Mouse (Mus musculus) lung, postnatal 0 days (tissue): ENCODE data around the gene Efcab12. TPM values are rescaled to one million over a fixed set of nuclear protein-coding genes. Genes with fewer than 3 reads are reported as not detected.

Experiments used
- ATAC-seq: fragments of 200-750 bp; cut with Nextera tagmentation; 2 replicates; pipeline ENCODE4 v1.8.0; 2017; ENCODE audit warnings: moderate library complexity
- DNase-seq: peaks from one replicate; pipeline ENCODE4 v3.0.0-alpha.2; 2016; ENCODE audit warnings: low spot score
- H3K27ac ChIP-seq: fragments of 300-500 bp; sonication (generic); 2 replicates; pipeline ENCODE4 v1.5.1; 2014; ENCODE audit warnings: antibody characterized with exemption, mild to moderate bottlenecking, low read length, mixed read lengths
- H3K27me3 ChIP-seq: fragments of 300-500 bp; sonication (generic); replicated peaks from 2 replicates; pipeline ENCODE4 v1.6.1; 2014; ENCODE audit warnings: low read length, mixed read lengths; ENCODE audit not compliant: insufficient read depth
- H3K36me3 ChIP-seq: fragments of 300-500 bp; sonication (generic); 2 replicates; pipeline ENCODE4 v1.6.1; 2014; ENCODE audit warnings: low read length, mixed read lengths; ENCODE audit not compliant: insufficient read depth
- H3K4me1 ChIP-seq: fragments of 300-500 bp; sonication (generic); 2 replicates; pipeline ENCODE4 v1.6.1; 2014; ENCODE audit warnings: antibody characterized with exemption, low read depth, low read length, mixed read lengths; ENCODE audit not compliant: insufficient read depth
- H3K4me2 ChIP-seq: fragments of 300-500 bp; sonication (generic); replicated peaks from 2 replicates; pipeline ENCODE4 v1.6.1; 2014; ENCODE audit warnings: low read depth, mild to moderate bottlenecking, low read length, moderate library complexity, mixed read lengths
- H3K4me3 ChIP-seq: fragments of 300-500 bp; sonication (generic); 2 replicates; pipeline ENCODE4 v1.5.1; 2014; ENCODE audit warnings: low read depth, low read length
- H3K9ac ChIP-seq: fragments of 300-500 bp; sonication (generic); replicated peaks from 2 replicates; pipeline ENCODE4 v1.6.1; 2014; ENCODE audit warnings: low read depth, mild to moderate bottlenecking
- H3K9me3 ChIP-seq: fragments of 300-500 bp; sonication (generic); 2 replicates; pipeline ENCODE4 v1.6.1; 2016; ENCODE audit warnings: low read length, mixed read lengths
- CTCF ChIP-seq: IDR thresholded peaks from 2 replicates; pipeline ENCODE4 v1.5.1; 2016; ENCODE audit warnings: antibody characterized with exemption, mild to moderate bottlenecking
- EP300 ChIP-seq: IDR thresholded peaks from 2 replicates; pipeline ENCODE4 v1.6.1; 2016; ENCODE audit warnings: antibody characterized with exemption, mild to moderate bottlenecking, control low read depth
- WGBS: fragments of 180-500 bp; shearing (Covaris S2); extraction: QIAGEN DNeasy Blood & Tissue Kit; methylation state at CpG from one replicate; pipeline ENCODE4 v1.1.7; 2014; 5-methylcytosine and 5-hydroxymethylcytosine counted together
- polyA plus RNA-seq: library from polyadenylated mRNA; unstranded; fragments of >200 nt; fragmentation: Nextera tagmentation; extraction: Ambion mirVana; gene quantifications from 2 replicates; pipeline ENCODE4 v1.2.1, GENCODE M21; 2015

The Efcab12 gene
- polyA plus RNA-seq, 1 experiment from 2014 or later = 1.5 TPM

DNA sequence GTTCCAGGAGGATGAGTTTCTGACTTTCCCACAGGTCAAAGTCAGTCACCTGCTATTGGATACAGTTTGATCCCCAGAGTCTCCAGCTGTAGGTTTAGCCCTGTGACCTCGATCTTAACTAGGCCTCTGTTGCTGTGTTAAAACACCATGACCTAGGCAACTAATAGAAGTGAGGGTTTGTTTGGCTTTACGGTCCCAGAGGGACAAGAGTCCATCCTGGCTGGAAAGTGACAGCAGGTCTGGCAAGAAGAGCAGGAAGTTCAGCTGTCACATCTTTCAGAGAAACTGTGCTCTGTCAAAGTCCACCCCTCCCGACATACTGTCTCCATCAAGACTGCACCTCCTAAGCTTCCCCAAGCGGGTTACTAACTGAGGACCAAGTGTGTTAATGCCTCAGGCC, 67.4 kb downstream of the Efcab12 start:
- H3K4me3 ChIP-seq = no peak overlapping the region
- no peak overlapping the region for H3K4me2 ChIP-seq
- 55% methylated on average over 4 of the region's 4 CpGs for WGBS
- H3K9me3 ChIP-seq = no peaks in the 10 kb centered on the region
- no peak overlapping the region for H3K9ac ChIP-seq
- no peak overlapping the region for H3K27ac ChIP-seq
- H3K36me3 ChIP-seq = no peaks in the 10 kb centered on the region
- TF ChIP-seq CTCF = no peak
- TF ChIP-seq EP300 = no peak
- no peak for DNase-seq
- ATAC-seq = no peak
- peaks cover 2% of the 10 kb centered on the region; the same call in 1 of the 2 replicates for H3K4me1 ChIP-seq
- H3K27me3 ChIP-seq = no peaks in the 10 kb centered on the region

DNA sequence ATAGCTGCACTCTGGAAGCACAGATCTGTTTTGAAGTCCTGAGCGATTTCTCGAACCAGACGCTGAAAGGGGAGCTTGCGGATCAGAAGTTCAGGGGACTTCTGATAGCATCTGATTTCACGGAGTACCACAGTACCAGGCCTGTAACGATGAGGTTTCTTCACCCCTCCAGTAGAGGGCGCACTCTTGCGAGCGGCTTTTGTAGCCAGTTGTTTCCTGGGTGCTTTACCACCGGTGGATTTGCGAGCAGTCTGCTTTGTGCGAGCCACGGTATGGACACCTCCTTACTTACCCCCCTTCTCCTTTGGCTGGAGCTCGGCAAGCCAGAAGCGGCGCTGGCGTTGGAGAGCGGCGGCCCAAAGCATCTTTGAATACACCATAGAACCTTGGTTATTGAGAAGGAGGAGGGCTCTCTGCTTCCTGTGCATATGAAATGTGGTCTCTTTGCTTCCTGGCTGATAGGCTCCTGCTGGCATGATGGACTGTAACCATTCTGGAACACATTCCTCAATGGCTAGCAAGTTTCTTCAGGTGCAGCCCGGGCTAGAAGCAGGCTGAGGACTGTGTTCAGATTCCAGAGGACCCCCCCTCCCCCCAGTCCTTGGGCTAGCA, 68.0 kb downstream of the Efcab12 start:
- H3K4me3 ChIP-seq = no peak overlapping the region
- WGBS = 80% methylated on average over 20 of the region's 20 CpGs
- no peak for DNase-seq
- TF ChIP-seq CTCF (peak; percentile 38), EP300 (no peak)
- H3K4me1 ChIP-seq = no peaks in the 10 kb centered on the region; the same call in 1 of the 2 replicates
- no peak overlapping the region for H3K9ac ChIP-seq
- H3K27ac ChIP-seq = no peak overlapping the region
- no peak for ATAC-seq
- no peaks in the 10 kb centered on the region for H3K27me3 ChIP-seq
- H3K4me2 ChIP-seq = no peak overlapping the region
- H3K36me3 ChIP-seq = no peaks in the 10 kb centered on the region
- H3K9me3 ChIP-seq = no peaks in the 10 kb centered on the region

DNA sequence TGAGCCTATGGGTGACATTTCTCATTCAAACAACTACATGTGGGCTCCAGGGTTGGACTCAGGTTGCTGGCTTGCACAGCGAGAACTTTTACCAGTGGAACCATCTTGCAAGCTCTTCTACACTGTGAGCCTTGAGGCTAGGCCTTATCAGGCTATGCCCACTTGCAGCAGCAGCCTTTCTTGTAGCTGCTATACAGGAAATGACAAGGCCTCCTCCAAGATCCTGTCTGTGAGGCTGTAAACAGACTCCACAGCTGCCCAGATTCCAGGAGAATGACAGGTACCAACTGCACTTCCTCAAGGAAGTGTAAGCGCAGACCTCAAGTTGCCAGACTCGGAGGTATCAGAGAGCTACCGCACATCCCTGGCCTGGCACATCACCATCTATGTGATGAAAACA, 70.0 kb downstream of the Efcab12 start:
- H3K4me2 ChIP-seq = no peak overlapping the region
- H3K36me3 ChIP-seq = no peaks in the 10 kb centered on the region
- no peaks in the 10 kb centered on the region for H3K27me3 ChIP-seq
- DNase-seq (peak; percentile 49), ATAC-seq (peak; percentile 46)
- H3K9me3 ChIP-seq = no peaks in the 10 kb centered on the region
- peaks cover 5% of the 10 kb centered on the region; the same call in 1 of the 2 replicates for H3K4me1 ChIP-seq
- 61% methylated on average over 4 of the region's 4 CpGs for WGBS
- no peak overlapping the region for H3K9ac ChIP-seq
- TF ChIP-seq EP300 (peak; percentile 75), CTCF (no peak)
- no peak overlapping the region for H3K4me3 ChIP-seq
- 0 out of 2 replicates have a peak overlapping the region, but pooled peaks have one; percentile 40 for H3K27ac ChIP-seq

DNA sequence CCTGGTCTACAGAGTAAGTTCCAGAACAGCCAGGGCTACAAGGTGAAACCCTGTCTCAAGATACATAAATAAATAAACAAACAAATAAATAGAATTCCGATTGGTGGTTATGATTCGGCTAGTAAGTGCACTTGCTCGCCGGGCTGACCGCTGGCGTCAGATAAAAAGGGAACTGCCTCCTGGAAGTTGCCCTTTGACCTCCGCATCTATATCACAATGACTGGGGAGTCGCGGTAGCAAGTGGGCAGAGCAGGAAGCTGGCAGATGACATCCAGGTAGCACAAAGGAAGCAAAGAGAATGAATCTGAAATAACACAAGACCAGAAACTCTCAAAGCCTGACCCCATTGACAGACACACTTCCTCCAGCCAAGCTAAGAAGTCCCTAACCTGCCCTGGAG, 70.9 kb downstream of the Efcab12 start:
- Histone ChIP-seq H3K27ac (peak overlapping the region; percentile 38), H3K27me3 (no peaks in the 10 kb centered on the region), H3K4me1 (peaks cover 10% of the 10 kb centered on the region; the same call in 1 of the 2 replicates), H3K4me2 (no peak overlapping the region), H3K9me3 (no peaks in the 10 kb centered on the region), H3K36me3 (no peaks in the 10 kb centered on the region), H3K4me3 (no peak overlapping the region), H3K9ac (no peak overlapping the region)
- DNase-seq = no peak
- 49% methylated on average over 9 of the region's 9 CpGs for WGBS
- no peak for ATAC-seq
- TF ChIP-seq EP300 = no peak
- no peak for TF ChIP-seq CTCF

DNA sequence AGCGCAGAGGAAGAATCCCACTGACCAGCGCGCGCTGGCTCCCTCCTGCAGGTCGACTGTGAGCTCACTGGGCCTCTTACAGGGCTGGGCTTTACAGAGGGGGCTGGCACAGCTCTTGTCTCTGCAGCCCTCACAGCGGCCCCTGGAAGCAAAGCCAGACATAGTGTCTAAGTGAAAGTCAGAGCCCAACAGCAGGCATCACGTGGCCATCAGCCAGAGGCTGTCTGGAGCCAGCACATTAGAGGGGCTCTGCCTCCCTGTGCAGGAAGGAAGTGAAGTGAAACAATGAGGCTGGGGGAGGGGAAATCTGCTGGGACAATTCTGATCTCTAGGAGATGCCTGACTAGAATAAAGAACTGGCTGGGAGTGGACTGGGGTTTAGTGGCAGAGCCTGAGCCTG, 74.0 kb downstream of the Efcab12 start:
- 13% methylated on average over 7 of the region's 7 CpGs for WGBS
- Histone ChIP-seq H3K36me3 (no peaks in the 10 kb centered on the region), H3K9ac (no peak overlapping the region), H3K4me1 (peaks cover 12% of the 10 kb centered on the region; the same call in 1 of the 2 replicates), H3K9me3 (no peaks in the 10 kb centered on the region), H3K4me3 (no peak overlapping the region), H3K27ac (peak overlapping the region; percentile 77), H3K4me2 (peak overlapping the region; percentile 20; the same call in 1 of the 2 replicates), H3K27me3 (no peaks in the 10 kb centered on the region)
- DNase-seq (peak; percentile 86), ATAC-seq (peak; percentile 91)
- TF ChIP-seq EP300 (peak; percentile 68), CTCF (peak; percentile 39)

DNA sequence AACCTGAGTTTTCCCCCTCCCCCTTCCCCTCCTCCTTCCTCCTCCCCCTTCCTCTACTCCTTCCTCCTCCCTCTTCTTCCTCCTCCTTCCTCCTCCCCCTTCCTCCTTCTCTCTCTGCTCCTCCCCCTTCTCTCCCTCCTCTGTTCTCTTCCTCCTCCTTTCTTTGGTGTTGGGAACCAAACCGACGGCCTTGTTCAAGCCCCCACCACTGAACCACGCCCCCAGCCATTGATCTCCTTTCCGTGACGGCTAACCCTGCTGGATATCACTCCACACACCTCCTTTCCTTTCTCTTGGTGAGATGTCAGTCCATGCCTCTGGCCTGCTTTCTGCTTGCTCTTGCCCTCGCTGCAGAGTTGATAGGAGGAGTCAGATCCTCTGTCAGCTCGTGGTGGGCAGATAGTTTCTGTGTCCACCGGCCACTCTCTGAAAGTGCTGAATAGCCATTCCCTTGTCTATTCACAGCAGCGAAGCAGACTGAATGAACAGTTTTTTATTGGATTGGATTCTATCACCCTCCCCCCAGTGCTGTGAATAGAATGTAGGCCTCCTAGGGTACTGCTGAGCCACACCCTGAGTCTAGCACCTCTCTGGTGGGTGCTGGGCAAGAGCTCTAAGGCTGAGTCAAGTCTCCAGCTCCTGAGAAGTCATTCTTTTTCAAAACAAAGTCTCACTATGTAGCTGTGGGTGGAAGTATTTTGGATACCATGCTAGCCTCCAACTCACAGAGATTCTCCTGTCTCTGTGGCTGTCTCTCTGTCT, 76.0 kb downstream of the Efcab12 start, which contains the start of gene Tmem40:
TSS of gene Tmem40 (minus strand) at position 416 of the 762 bp plus-strand sequence.
- ATAC-seq = no peak
- no peak within 1 kb of the TSS for H3K9ac ChIP-seq

More for the DNA sequence above, 76.0 kb downstream of the Efcab12 start, which contains the start of gene Tmem40:
- DNase-seq = peak; percentile 46
- H3K4me3 ChIP-seq = no peak within 1 kb of the TSS
- H3K27me3 ChIP-seq = no peaks in the 10 kb centered on the region
- TF ChIP-seq CTCF (no peak), EP300 (no peak)
- no peaks in the 10 kb centered on the region for H3K9me3 ChIP-seq
- H3K4me2 ChIP-seq = no peak within 1 kb of the TSS
- 3% methylated on average over 9 of the region's 9 CpGs for WGBS
- peaks cover 12% of the 10 kb centered on the region; the same call in 1 of the 2 replicates for H3K4me1 ChIP-seq
- H3K36me3 ChIP-seq = no peaks in the 10 kb centered on the region
- H3K27ac ChIP-seq = 0 out of 2 replicates have a peak within 1 kb of the TSS, but pooled peaks have one; percentile 1
